Mouse (Mus musculus) cortical plate, adult 2 months (tissue): ENCODE measurements around the gene Fer1l4. TPM values are rescaled to one million over a fixed set of nuclear protein-coding genes. Genes with fewer than 3 reads are reported as not detected.
A peak's percentile ranks its signal among the peaks of the same experiment; 100 is the strongest.

Source experiments
- H3K27ac ChIP-seq: fragments of 200-500 bp; 2 replicates; pipeline ENCODE4 v1.5.1; 2012; ENCODE audit warnings: low read length, control low read depth, inconsistent platforms; ENCODE audit not compliant: insufficient read depth
- H3K4me1 ChIP-seq: fragments of 200-500 bp; 2 replicates; pipeline ENCODE4 v1.6.1; 2011; ENCODE audit warnings: low read length; ENCODE audit not compliant: control insufficient read depth, insufficient read depth
- H3K4me3 ChIP-seq: fragments of 200-500 bp; 2 replicates; pipeline ENCODE4 v1.5.1; 2011; ENCODE audit warnings: mild to moderate bottlenecking, low read length, control low read depth; ENCODE audit not compliant: insufficient read depth
- CTCF ChIP-seq: fragments of 200-500 bp; IDR thresholded peaks from 2 replicates; pipeline ENCODE4 v1.5.1; 2011; ENCODE audit warnings: mild to moderate bottlenecking, control low read depth, low read length; ENCODE audit not compliant: insufficient read depth; ENCODE audit errors: extremely low read depth
- POLR2A ChIP-seq: fragments of 200-500 bp; IDR thresholded peaks from 2 replicates; pipeline ENCODE4 v1.6.1; 2011; ENCODE audit warnings: mild to moderate bottlenecking, low read length, control low read depth; ENCODE audit not compliant: insufficient read depth; ENCODE audit errors: extremely low read depth
- polyA plus RNA-seq: library from polyadenylated mRNA; depleted of rRNA; stranded (reverse); fragments of >200 nt; gene quantifications from 2 replicates; pipeline ENCODE4 v1.2.3, GENCODE M21; 2012; rRNA removed

Fer1l4 gene
- polyA plus RNA-seq = 0.04 and 0.34 TPM in 2 replicates

- Histone ChIP-seq H3K27ac (no peak within 1 kb of the TSS), H3K4me3 (no peak within 1 kb of the TSS), H3K4me1 (no peaks in the 10 kb centered on the region)
- no peak for TF ChIP-seq POLR2A
- TF ChIP-seq CTCF = no peak
Observed at GRCm38 (mm10) chr2:156052816-156053215, at the start of gene Fer1l4. Gene Fer1l4 (minus strand): TSS chr2:156052947.

- no peak overlapping the region for H3K4me3 ChIP-seq
- peaks cover 16% of the 10 kb centered on the region for H3K4me1 ChIP-seq
- no peak for TF ChIP-seq POLR2A
- no peak for TF ChIP-seq CTCF
- H3K27ac ChIP-seq = no peak overlapping the region
Observed at GRCm38 (mm10) chr2:156091926-156092325, 39.2 kb upstream of the Fer1l4 start.

- 0 out of 2 replicates have a peak overlapping the region, but pooled peaks have one; percentile 4 for H3K27ac ChIP-seq
- H3K4me1 ChIP-seq = peaks cover 21% of the 10 kb centered on the region
- no peak for TF ChIP-seq CTCF
- no peak overlapping the region for H3K4me3 ChIP-seq
Observed at GRCm38 (mm10) chr2:156089799-156090198, 37.1 kb upstream of the Fer1l4 start.

- peaks cover 19% of the 10 kb centered on the region for H3K4me1 ChIP-seq
- H3K4me3 ChIP-seq = no peak overlapping the region
- no peak overlapping the region for H3K27ac ChIP-seq
- TF ChIP-seq CTCF (no peak), POLR2A (no peak)
Observed at GRCm38 (mm10) chr2:156087391-156088110, 34.8 kb upstream of the Fer1l4 start.

- TF ChIP-seq POLR2A = no peak
- no peak for TF ChIP-seq CTCF
- no peak overlapping the region for H3K4me3 ChIP-seq
- H3K4me1 ChIP-seq = peaks cover 25% of the 10 kb centered on the region
- H3K27ac ChIP-seq = no peak overlapping the region
Observed at GRCm38 (mm10) chr2:156084541-156084940, 31.8 kb upstream of the Fer1l4 start.

GRCm38 (mm10) chr2:156080391-156080790 is 27.6 kb upstream of the Fer1l4 start:
- no peak for TF ChIP-seq POLR2A
- no peak for TF ChIP-seq CTCF
- Histone ChIP-seq H3K4me3 (no peak overlapping the region), H3K27ac (no peak overlapping the region), H3K4me1 (peaks cover 15% of the 10 kb centered on the region)

- Histone ChIP-seq H3K27ac (no peak overlapping the region), H3K4me1 (peaks cover 14% of the 10 kb centered on the region), H3K4me3 (no peak overlapping the region)
- TF ChIP-seq POLR2A (no peak), CTCF (no peak)
Observed at GRCm38 (mm10) chr2:156079674-156080073, 26.9 kb upstream of the Fer1l4 start.

- TF ChIP-seq POLR2A = no peak
- no peak for TF ChIP-seq CTCF
- H3K4me1 ChIP-seq = peaks cover 14% of the 10 kb centered on the region
- H3K27ac ChIP-seq = no peak overlapping the region
- no peak overlapping the region for H3K4me3 ChIP-seq
Observed at GRCm38 (mm10) chr2:156079183-156079560, 26.4 kb upstream of the Fer1l4 start.

GRCm38 (mm10) chr2:156078421-156079182 is 25.9 kb upstream of the Fer1l4 start:
- H3K4me3 ChIP-seq = no peak overlapping the region
- no peak for TF ChIP-seq POLR2A
- TF ChIP-seq CTCF = no peak
- H3K27ac ChIP-seq = no peak overlapping the region
- H3K4me1 ChIP-seq = peaks cover 14% of the 10 kb centered on the region

GRCm38 (mm10) chr2:156077461-156077860 is 24.7 kb upstream of the Fer1l4 start:
- TF ChIP-seq POLR2A (no peak), CTCF (no peak)
- Histone ChIP-seq H3K4me3 (no peak overlapping the region), H3K27ac (no peak overlapping the region), H3K4me1 (peaks cover 14% of the 10 kb centered on the region)
